Mouse (Mus musculus) forebrain, embryonic 14.5 days (tissue): ENCODE results near the gene Apeh. TPM values are rescaled to one million over a fixed set of nuclear protein-coding genes. Genes with fewer than 3 reads are reported as not detected.
"Not testable (repeated sequence)": the region's sequence is repeated elsewhere in the genome, so short reads cannot be mapped to it uniquely, and the experiment has no call there.

ENCODE experiments used
- ATAC-seq: fragments of 200-750 bp; cut with Nextera tagmentation; 2 replicates; pipeline ENCODE4 v1.8.0; 2017; ENCODE audit warnings: mild to moderate bottlenecking, moderate library complexity
- DNase-seq: peaks from one replicate; pipeline ENCODE4 v3.0.0-alpha.2; 2015; ENCODE audit warnings: low spot score
- H3K27ac ChIP-seq: fragments of 300-500 bp; sonication (generic); 2 replicates; pipeline ENCODE4 v1.5.1; 2014; ENCODE audit warnings: low read depth, mild to moderate bottlenecking, control low read depth, low read length, moderate library complexity
- H3K27me3 ChIP-seq: fragments of 300-500 bp; sonication (generic); replicated peaks from 2 replicates; pipeline ENCODE4 v1.6.1; 2014; ENCODE audit warnings: low read length, control low read depth, mixed read lengths; ENCODE audit not compliant: control insufficient read depth, insufficient read depth
- H3K36me3 ChIP-seq: fragments of 300-500 bp; sonication (generic); 2 replicates; pipeline ENCODE4 v1.6.1; 2014; ENCODE audit warnings: low read length, control low read depth; ENCODE audit not compliant: control insufficient read depth, insufficient read depth
- H3K4me1 ChIP-seq: fragments of 300-500 bp; sonication (generic); 2 replicates; pipeline ENCODE4 v1.6.1; 2014; ENCODE audit warnings: antibody characterized with exemption, low read length, control low read depth; ENCODE audit not compliant: control insufficient read depth, insufficient read depth
- H3K4me2 ChIP-seq: fragments of 300-500 bp; sonication (generic); 2 replicates; pipeline ENCODE4 v1.6.1; 2014; ENCODE audit warnings: mild to moderate bottlenecking, control low read depth, low read length
- H3K4me3 ChIP-seq: fragments of 300-500 bp; sonication (generic); 2 replicates; pipeline ENCODE4 v1.5.1; 2014; ENCODE audit warnings: low read depth, low read length, control low read depth
- H3K9ac ChIP-seq: fragments of 300-500 bp; sonication (generic); 2 replicates; pipeline ENCODE4 v1.6.1; 2014; ENCODE audit warnings: mild to moderate bottlenecking, low read length, control low read depth, moderate library complexity
- H3K9me3 ChIP-seq: fragments of 300-500 bp; sonication (generic); replicated peaks from 2 replicates; pipeline ENCODE4 v1.6.1; 2016; ENCODE audit warnings: low read length, control low read depth, mixed read lengths; ENCODE audit not compliant: control insufficient read depth
- WGBS: fragments of 180-500 bp; shearing (Covaris S2); extraction: QIAGEN DNeasy Blood & Tissue Kit; methylation state at CpG from one replicate; pipeline ENCODE4 v1.1.7; 2014; 5-methylcytosine and 5-hydroxymethylcytosine counted together
- polyA plus RNA-seq: library from polyadenylated mRNA; unstranded; fragments of >200 nt; fragmentation: Nextera tagmentation; extraction: Ambion mirVana; gene quantifications from 2 replicates; pipeline ENCODE4 v1.2.1, GENCODE M21; 2014

The Apeh gene
- polyA plus RNA-seq, 1 experiment from 2014 or later: 39.1 TPM

GRCm38 (mm10) chr9:108136225-108136624 lies 41.8 kb upstream of the Apeh start:
- Histone ChIP-seq H3K27me3 (no peaks in the 10 kb centered on the region), H3K4me3 (no peak overlapping the region), H3K27ac (no peak overlapping the region), H3K4me1 (no peaks in the 10 kb centered on the region), H3K36me3 (peaks cover 18% of the 10 kb centered on the region), H3K9me3 (no peaks in the 10 kb centered on the region), H3K4me2 (no peak overlapping the region), H3K9ac (no peak overlapping the region)
- peak; percentile 47 for DNase-seq
- no peak for ATAC-seq
- WGBS: 41% methylated on average over 1 of the region's 1 CpGs

- DNase-seq, H3K4me2 ChIP-seq, H3K4me3 ChIP-seq, ATAC-seq, H3K9ac ChIP-seq, H3K9me3 ChIP-seq, H3K4me1 ChIP-seq, H3K27me3 ChIP-seq, H3K27ac ChIP-seq: not testable (repeated sequence)
- peaks cover 18% of the 10 kb centered on the region for H3K36me3 ChIP-seq
- WGBS: 87% methylated on average over 3 of the region's 3 CpGs
Observed at GRCm38 (mm10) chr9:108135679-108136078, 41.3 kb upstream of the Apeh start.

GRCm38 (mm10) chr9:108133478-108133877 lies 39.1 kb upstream of the Apeh start:
- Histone ChIP-seq H3K9me3 (no peaks in the 10 kb centered on the region), H3K36me3 (0 out of 2 replicates have a peak, but pooled peaks cover 9% of the 10 kb centered on the region), H3K27ac (no peak overlapping the region), H3K4me3 (no peak overlapping the region), H3K4me2 (no peak overlapping the region), H3K9ac (no peak overlapping the region), H3K27me3 (no peaks in the 10 kb centered on the region), H3K4me1 (no peaks in the 10 kb centered on the region)
- no peak for DNase-seq
- 55% methylated on average over 1 of the region's 1 CpGs for WGBS
- no peak for ATAC-seq

GRCm38 (mm10) chr9:108132373-108132772 lies 38.0 kb upstream of the Apeh start:
- no peaks in the 10 kb centered on the region for H3K9me3 ChIP-seq
- no peak overlapping the region for H3K4me3 ChIP-seq
- 91% methylated on average over 3 of the region's 3 CpGs for WGBS
- no peaks in the 10 kb centered on the region for H3K4me1 ChIP-seq
- no peak overlapping the region for H3K27ac ChIP-seq
- ATAC-seq (no peak), DNase-seq (no peak)
- no peaks in the 10 kb centered on the region for H3K27me3 ChIP-seq
- 0 out of 2 replicates have a peak, but pooled peaks cover 2% of the 10 kb centered on the region for H3K36me3 ChIP-seq
- no peak overlapping the region for H3K9ac ChIP-seq
- H3K4me2 ChIP-seq: no peak overlapping the region

- Histone ChIP-seq H3K4me1 (no peaks in the 10 kb centered on the region), H3K9ac (no peak overlapping the region), H3K27ac (no peak overlapping the region), H3K27me3 (no peaks in the 10 kb centered on the region), H3K9me3 (no peaks in the 10 kb centered on the region), H3K4me2 (no peak overlapping the region), H3K36me3 (no peaks in the 10 kb centered on the region), H3K4me3 (no peak overlapping the region)
- ATAC-seq (no peak), DNase-seq (no peak)
- 92% methylated on average over 5 of the region's 5 CpGs for WGBS
Observed at GRCm38 (mm10) chr9:108131502-108131901, 37.1 kb upstream of the Apeh start.

GRCm38 (mm10) chr9:108129042-108129948 lies 34.9 kb upstream of the Apeh start:
- Histone ChIP-seq H3K9ac (no peak overlapping the region), H3K27me3 (no peaks in the 10 kb centered on the region), H3K27ac (no peak overlapping the region), H3K4me1 (no peaks in the 10 kb centered on the region), H3K9me3 (no peaks in the 10 kb centered on the region), H3K4me3 (no peak overlapping the region), H3K36me3 (peaks cover 7% of the 10 kb centered on the region; the same call in 1 of the 2 replicates), H3K4me2 (no peak overlapping the region)
- ATAC-seq (no peak), DNase-seq (no peak)
- WGBS: 85% methylated on average over 13 of the region's 13 CpGs

GRCm38 (mm10) chr9:108128248-108128647 lies 33.8 kb upstream of the Apeh start:
- Histone ChIP-seq H3K4me1 (no peaks in the 10 kb centered on the region), H3K4me3 (no peak overlapping the region), H3K4me2 (no peak overlapping the region), H3K27ac (no peak overlapping the region), H3K36me3 (peaks cover 7% of the 10 kb centered on the region; the same call in 1 of the 2 replicates), H3K9ac (no peak overlapping the region), H3K9me3 (no peaks in the 10 kb centered on the region), H3K27me3 (no peaks in the 10 kb centered on the region)
- no peak for ATAC-seq
- WGBS: 90% methylated on average over 11 of the region's 11 CpGs
- DNase-seq: no peak

- peaks cover 10% of the 10 kb centered on the region; the same call in 1 of the 2 replicates for H3K36me3 ChIP-seq
- H3K27ac ChIP-seq: no peak overlapping the region
- H3K4me1 ChIP-seq: no peaks in the 10 kb centered on the region
- no peak overlapping the region for H3K4me2 ChIP-seq
- no peaks in the 10 kb centered on the region for H3K27me3 ChIP-seq
- H3K4me3 ChIP-seq: no peak overlapping the region
- no peaks in the 10 kb centered on the region for H3K9me3 ChIP-seq
- ATAC-seq: no peak
- WGBS: 89% methylated on average over 17 of the region's 17 CpGs
- no peak overlapping the region for H3K9ac ChIP-seq
- DNase-seq: no peak
Observed at GRCm38 (mm10) chr9:108126436-108127180, 32.2 kb upstream of the Apeh start.
